In the genomic region with DNA sequence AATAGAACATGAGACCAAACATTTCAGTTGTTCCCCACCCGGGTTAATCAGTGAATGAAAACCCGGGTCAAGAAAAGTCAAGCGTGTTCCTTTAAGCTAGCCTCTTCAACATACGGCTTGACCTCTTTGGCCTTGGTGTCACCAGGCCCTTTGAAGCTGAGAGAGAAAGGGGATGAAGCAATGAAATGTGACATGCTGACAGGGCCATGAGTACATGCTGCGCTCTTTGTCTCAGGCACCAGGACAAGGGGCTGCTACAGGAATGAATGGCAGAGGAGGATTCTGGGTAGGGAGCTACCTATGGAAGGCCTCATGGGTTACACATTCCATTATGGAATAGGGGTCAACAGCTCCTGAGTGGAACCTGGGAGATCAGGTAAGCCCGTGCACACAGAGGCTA, we compare ENCODE assay signal across 32 mouse cellular contexts. TPM values are rescaled to one million over a fixed set of nuclear protein-coding genes. Genes with fewer than 3 reads are reported as not detected.
DNase-seq lines count a peak whose midpoint lies in the region; ATAC-seq lines count a peak whose summit lies in the region.
"Had no signal": no experiment of that assay in that cellular context is flagged by ENCODE, and none has a peak within 500 bp of the region (broad histone marks: within the 10 kb centered on the region; RNA-seq: fewer than 3 reads in every experiment).

No protein-coding gene starts in this region.

- no peak overlapping the region for H3K4me3 ChIP-seq in hindbrain, embryonic 11.5 days (ENCODE audit: low read depth, low read length)
- H3K4me3 ChIP-seq in hindbrain, embryonic 16.5 days (ENCODE audit: low read length): no peak overlapping the region
- H3K4me3 ChIP-seq: embryonic facial prominence, embryonic 15.5 days; heart, embryonic 12.5 days; liver, embryonic 13.5 days; lung, embryonic 15.5 days had no signal

- no peak overlapping the region for H3K27ac ChIP-seq in hindbrain, embryonic 11.5 days (ENCODE audit: low read depth, low read length)
- H3K27ac ChIP-seq in hindbrain, embryonic 16.5 days (ENCODE audit: low read depth, low read length): no peak overlapping the region
- H3K27ac ChIP-seq: embryonic facial prominence, embryonic 15.5 days; hindbrain, embryonic 14.5 days; liver, embryonic 13.5 days; lung, embryonic 15.5 days; stomach, postnatal 0 days had no signal

- H3K4me1 ChIP-seq in hindbrain, embryonic 11.5 days (replicated peaks; ENCODE audit: control insufficient read depth, insufficient read depth, low read length): no peaks in the 10 kb centered on the region
- no peaks in the 10 kb centered on the region for H3K4me1 ChIP-seq in hindbrain, embryonic 16.5 days (ENCODE audit: control insufficient read depth, insufficient read depth, low read depth, low read length)
- H3K4me1 ChIP-seq: embryonic facial prominence, embryonic 15.5 days; liver, embryonic 13.5 days; lung, embryonic 15.5 days had no signal

- no peaks in the 10 kb centered on the region for H3K36me3 ChIP-seq in hindbrain, embryonic 11.5 days (ENCODE audit: control insufficient read depth, insufficient read depth, low read length)
- H3K36me3 ChIP-seq in hindbrain, embryonic 16.5 days (ENCODE audit: control insufficient read depth, insufficient read depth, low read length): no peaks in the 10 kb centered on the region
- H3K36me3 ChIP-seq: embryonic facial prominence, embryonic 15.5 days; liver, embryonic 13.5 days; lung, embryonic 15.5 days had no signal

- no peak overlapping the region for H3K4me2 ChIP-seq in hindbrain, embryonic 11.5 days (replicated peaks; ENCODE audit: low read depth, low read length)
- H3K4me2 ChIP-seq in hindbrain, embryonic 16.5 days (ENCODE audit: low read length): no peak overlapping the region
- H3K4me2 ChIP-seq: embryonic facial prominence, embryonic 15.5 days; heart, embryonic 12.5 days; hindbrain, embryonic 14.5 days; liver, embryonic 13.5 days; lung, embryonic 15.5 days had no signal

- H3K27me3 ChIP-seq in hindbrain, embryonic 11.5 days (ENCODE audit: control insufficient read depth, insufficient read depth, low read length): no peaks in the 10 kb centered on the region
- no peaks in the 10 kb centered on the region for H3K27me3 ChIP-seq in hindbrain, embryonic 16.5 days (replicated peaks; ENCODE audit: control insufficient read depth, insufficient read depth, low read length)
- H3K27me3 ChIP-seq: embryonic facial prominence, embryonic 15.5 days; heart, embryonic 12.5 days; liver, embryonic 13.5 days; lung, embryonic 15.5 days had no signal

- intact Hi-C loops in left cerebral cortex, postnatal 10 days (cut with DNase I): no loop called here

- no peak overlapping the region for H3K9ac ChIP-seq in hindbrain, embryonic 11.5 days (ENCODE audit: low read depth, low read length)
- H3K9ac ChIP-seq in hindbrain, embryonic 16.5 days (ENCODE audit: low read depth, low read length): no peak overlapping the region
- H3K9ac ChIP-seq: embryonic facial prominence, embryonic 15.5 days; heart, embryonic 12.5 days; hindbrain, embryonic 14.5 days; liver, embryonic 13.5 days; lung, embryonic 15.5 days had no signal

- peak; percentile 22 for DNase-seq in adrenal gland, adult 2 months
- DNase-seq in adrenal gland, adult 18-20 months (ENCODE audit: low spot score in 2 of 2): no peak
- peak; percentile 12 for DNase-seq in hindbrain, embryonic 11.5 days (ENCODE audit: low spot score)
- DNase-seq in embryo, embryonic 10.5 days (ENCODE audit: low spot score): peak; percentile 50
- DNase-seq in retina, embryonic 14.5 days (ENCODE audit: low spot score): peak; percentile 66
- DNase-seq in left cerebral cortex, postnatal 10 days (ENCODE audit: extremely low spot score in 1 of 2, low spot score in 2 of 2): no peak
- DNase-seq: cerebellum, postnatal 10 days; heart, postnatal 10 days; kidney, adult 2 months; kidney, postnatal 10 days; liver, embryonic 13.5 days; lung, postnatal 4 days; right cerebral cortex, postnatal 14 days; thymus, adult 2 months; thymus, postnatal 4 days had no signal

- ATAC-seq in hindbrain, embryonic 11.5 days (ENCODE audit: low FRiP score): no peak
- ATAC-seq in hindbrain, embryonic 16.5 days: no peak
- ATAC-seq: forebrain, embryonic 14.5 days had no signal

- H3K9me3 ChIP-seq in hindbrain, embryonic 11.5 days (ENCODE audit: control insufficient read depth, low read length): no peaks in the 10 kb centered on the region
- no peaks in the 10 kb centered on the region for H3K9me3 ChIP-seq in hindbrain, embryonic 16.5 days (ENCODE audit: control insufficient read depth, low read length)
- H3K9me3 ChIP-seq: embryonic facial prominence, embryonic 15.5 days; heart, embryonic 12.5 days; liver, embryonic 13.5 days; lung, embryonic 15.5 days had no signal

- WGBS in hindbrain, embryonic 11.5 days: 32% methylated on average over 6 of the region's 6 CpGs
- WGBS in hindbrain, embryonic 16.5 days: 33% methylated on average over 6 of the region's 6 CpGs

RNA-seq across cellular contexts. Expression of a gene that starts 3.0 kb away (rescaled TPM):
- 1 to 10 TPM; 9.5 to 9.6 TPM for total RNA-seq in adrenal gland, adult 2 months (2021)
- polyA plus RNA-seq in adrenal gland, adult 2 months (2012; rRNA removed): 5.3 and 7.5 TPM in 2 replicates
- total RNA-seq in adrenal gland, adult 18-20 months (2021): 1 to 10 TPM; 7.1 to 7.8 TPM
- polyA plus RNA-seq in hindbrain, embryonic 11.5 days (2014; fragmentation: Nextera tagmentation; extraction: Ambion mirVana): 1.4 and 2.4 TPM in 2 replicates
- polyA plus RNA-seq in hindbrain, embryonic 16.5 days (2015; fragmentation: Nextera tagmentation; extraction: Ambion mirVana): 1.4 and 1.6 TPM in 2 replicates
- 1 to 10 TPM; 2.1 to 2.3 TPM for total RNA-seq in left cerebral cortex, postnatal 10 days (2021)

RNA-seq across cellular contexts. Expression of a gene that starts 5.5 kb away (rescaled TPM):
- not detected for total RNA-seq in adrenal gland, adult 2 months (2021)
- polyA plus RNA-seq in adrenal gland, adult 2 months (2012; rRNA removed): not detected in 2 replicates
- not detected for total RNA-seq in adrenal gland, adult 18-20 months (2021)
- 1.4 and 1.9 TPM in 2 replicates for polyA plus RNA-seq in hindbrain, embryonic 11.5 days (2014; fragmentation: Nextera tagmentation; extraction: Ambion mirVana)
- polyA plus RNA-seq in hindbrain, embryonic 16.5 days (2015; fragmentation: Nextera tagmentation; extraction: Ambion mirVana): 0.63 and 0.85 TPM in 2 replicates
- total RNA-seq in left cerebral cortex, postnatal 10 days (2021): not detected
- total RNA-seq: gastrocnemius, adult 8-10 months; heart, postnatal 10 days; layer of hippocampus, adult 18-20 months; layer of hippocampus, postnatal 14 days; left cerebral cortex, adult 8-10 months; megakaryocyte-erythroid progenitor cell, adult 5-6 weeks; monocyte, adult 5-6 weeks; neutrophil, adult 5-6 weeks had no signal
- polyA plus RNA-seq: cortical plate, adult 2 months; frontal cortex, adult 2 months had no signal

RNA-seq across cellular contexts. Expression of a gene that starts 26.0 kb away (rescaled TPM):
- under 1 TPM; 0.55 to 0.69 TPM for total RNA-seq in adrenal gland, adult 2 months (2021)
- 0.15 and 0.16 TPM in 2 replicates for polyA plus RNA-seq in adrenal gland, adult 2 months (2012; rRNA removed)
- under 1 TPM; 0.73 to 0.90 TPM for total RNA-seq in adrenal gland, adult 18-20 months (2021)
- 0.08 TPM in 1 of 2 replicates, not detected in the other for polyA plus RNA-seq in hindbrain, embryonic 11.5 days (2014; fragmentation: Nextera tagmentation; extraction: Ambion mirVana)
- polyA plus RNA-seq in hindbrain, embryonic 16.5 days (2015; fragmentation: Nextera tagmentation; extraction: Ambion mirVana): 0.06 TPM in 1 of 2 replicates, not detected in the other
- not detected for total RNA-seq in left cerebral cortex, postnatal 10 days (2021)
- total RNA-seq: gastrocnemius, adult 8-10 months; layer of hippocampus, adult 18-20 months; layer of hippocampus, postnatal 14 days; megakaryocyte-erythroid progenitor cell, adult 5-6 weeks had no signal
- polyA plus RNA-seq: cortical plate, adult 2 months; hindbrain, embryonic 14.5 days; limb, embryonic 11.5 days had no signal

Comparison
In these comparisons a context has a peak if more than half of its experiments do, and no peak if none do; other contexts are left out.
1. DNase-seq: peak in adrenal gland, adult 2 months (single experiment), hindbrain, embryonic 11.5 days (single experiment), embryo, embryonic 10.5 days (single experiment) and retina, embryonic 14.5 days (single experiment); none in adrenal gland, adult 18-20 months (0 of 2) and left cerebral cortex, postnatal 10 days (0 of 2).